Mouse (Mus musculus) bone marrow, adult 2 months (tissue): Measurements from ENCODE around the gene Spocd1.

ENCODE experiments used
- CTCF ChIP-seq: fragments of 200-500 bp; IDR thresholded peaks from 2 replicates; pipeline ENCODE4 v1.5.1; 2011; ENCODE audit warnings: low read length, control low read depth; ENCODE audit not compliant: control insufficient read depth, insufficient read depth
- POLR2A ChIP-seq: fragments of 200-500 bp; IDR thresholded peaks from 2 replicates; pipeline ENCODE4 v1.6.1; 2011; ENCODE audit warnings: low read depth, mild to moderate bottlenecking, control low read depth, low read length, borderline replicate concordance; ENCODE audit not compliant: control insufficient read depth

DNA sequence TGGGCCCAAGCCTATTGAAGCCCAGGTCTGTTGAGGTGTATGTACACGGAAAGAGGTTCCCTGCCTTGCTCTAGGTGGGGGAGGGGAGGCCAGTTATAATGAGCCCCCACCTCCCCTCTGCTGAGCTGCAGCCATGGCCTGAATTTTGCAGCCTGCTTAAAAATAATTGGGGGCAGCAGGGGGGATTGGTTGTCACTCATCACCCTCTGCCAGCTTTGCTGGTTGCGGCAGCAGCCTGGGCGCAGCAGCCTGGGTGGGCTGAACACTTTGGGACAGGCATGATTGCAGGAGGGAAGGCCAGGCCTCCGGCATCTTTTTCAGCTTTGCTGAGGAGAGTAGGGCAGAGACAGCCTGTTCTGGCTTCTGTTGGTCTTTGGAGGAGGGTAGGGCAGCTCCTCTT, 60.9 kb downstream of the Spocd1 start:
- no peak for TF ChIP-seq CTCF
- TF ChIP-seq POLR2A = no peak
